Mouse (Mus musculus) B cell, adult 62 days (primary cell): ENCODE data around the gene Atp5c1. TPM values are rescaled to one million over a fixed set of nuclear protein-coding genes. Genes with fewer than 3 reads are reported as not detected.

Experiments
- total RNA-seq: library from RNA; stranded (reverse); gene quantifications from 4 replicates; pipeline ENCODE4 v1.2.4, GENCODE M21; 2023

Gene Atp5c1
- 112 to 124 TPM (median 121 TPM) in 4 replicates for total RNA-seq

DNA sequence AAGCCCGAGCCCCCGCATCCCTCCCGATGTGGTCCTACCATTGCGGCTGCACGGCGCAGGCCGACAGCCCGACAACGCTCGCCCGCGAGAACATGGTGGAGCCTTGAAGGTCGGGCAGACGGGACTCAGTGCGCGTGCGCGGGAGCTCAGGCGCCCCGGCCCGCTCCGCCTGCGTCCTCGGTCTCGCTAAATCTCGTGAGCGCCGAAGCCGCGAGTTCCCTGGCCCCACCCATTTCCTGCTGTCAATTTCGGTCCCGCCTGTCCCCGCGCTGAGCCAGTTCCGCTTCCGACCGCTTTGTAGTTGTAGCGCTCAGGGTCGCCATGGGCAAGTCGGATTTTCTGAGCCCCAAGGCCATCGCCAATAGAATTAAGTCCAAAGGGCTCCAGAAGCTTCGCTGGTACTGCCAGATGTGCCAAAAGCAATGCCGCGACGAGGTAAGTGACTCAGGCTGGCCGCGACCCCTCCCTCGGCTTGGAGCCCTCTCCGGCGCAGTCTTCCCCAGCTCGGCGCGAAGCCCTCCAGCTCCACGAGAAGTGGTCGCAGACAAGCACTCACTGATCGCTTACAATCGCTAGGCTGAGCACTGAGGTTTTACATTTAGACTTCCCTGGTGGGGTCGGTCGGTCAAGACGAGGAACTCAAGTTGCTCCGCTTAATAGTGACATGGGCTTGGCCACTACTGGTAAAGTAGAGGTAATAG is at the start of gene Atp5c1, which contains the start of gene Kin:
Gene Atp5c1 (minus strand): TSS at position 201 of the 701 bp plus-strand sequence.
Gene Kin (plus strand): TSS at position 284 of the 701 bp plus-strand sequence.

DNA sequence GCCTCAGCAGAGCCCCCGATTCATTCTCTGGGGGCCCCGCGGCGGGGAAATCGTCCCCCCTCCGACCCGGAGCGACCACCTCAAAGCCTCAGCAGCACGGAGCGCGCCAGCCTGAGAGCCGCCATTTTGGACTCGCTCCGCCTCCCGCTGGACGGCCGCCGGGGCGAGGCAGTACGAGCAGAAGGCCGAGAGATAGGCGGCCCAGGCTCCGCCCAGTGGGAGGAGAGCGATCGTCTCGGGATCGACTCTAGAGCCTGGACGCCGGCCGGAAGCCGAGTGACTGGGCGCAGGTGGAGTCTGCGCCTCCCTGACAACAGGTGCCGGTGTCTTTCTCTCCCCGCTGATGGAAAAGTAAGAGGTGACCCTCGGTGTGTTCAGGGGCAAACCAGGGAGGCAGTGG is 31.8 kb downstream of the Atp5c1 start, which contains the start of gene Taf3:
Gene Taf3 (minus strand): TSS at position 136 of the 400 bp plus-strand sequence.

Other genes starting within 250 kb of the Atp5c1 start
- gene 4930412O13Rik, start 199.3 kb downstream of the Atp5c1 start, total RNA-seq, result not detected in 4 replicates
- not detected in 4 replicates for gene 9230102O04Rik, start 191.0 kb downstream of the Atp5c1 start, total RNA-seq
- gene Gata3, start 190.5 kb downstream of the Atp5c1 start, total RNA-seq, result 0.30 to 0.85 TPM (median 0.69 TPM) in 4 replicates
- 22.1 to 26.4 TPM (median 23.7 TPM) in 4 replicates for gene Taf3, start 31.9 kb downstream of the Atp5c1 start, total RNA-seq
- 18.7 to 21.0 TPM (median 20.7 TPM) in 4 replicates for gene Kin, start 83 bp upstream of the Atp5c1 start, total RNA-seq
- gene Itih2, start 50.9 kb upstream of the Atp5c1 start, total RNA-seq, result not detected in 4 replicates
- gene Itih5, start 73.1 kb upstream of the Atp5c1 start, total RNA-seq, result 2.3 to 3.0 TPM (median 2.8 TPM) in 4 replicates